Mouse (Mus musculus): ENCODE data around the gene Tomm20. TPM values are rescaled to one million over a fixed set of nuclear protein-coding genes. Genes with fewer than 3 reads are reported as not detected.
"Not testable (repeated sequence)": the region's sequence is repeated elsewhere in the genome, so short reads cannot be mapped to it uniquely, and the experiment has no call there.

Gene Tomm20
- 71.1 and 139 TPM in 2 replicates for polyA plus RNA-seq (2012; rRNA removed)

DNA sequence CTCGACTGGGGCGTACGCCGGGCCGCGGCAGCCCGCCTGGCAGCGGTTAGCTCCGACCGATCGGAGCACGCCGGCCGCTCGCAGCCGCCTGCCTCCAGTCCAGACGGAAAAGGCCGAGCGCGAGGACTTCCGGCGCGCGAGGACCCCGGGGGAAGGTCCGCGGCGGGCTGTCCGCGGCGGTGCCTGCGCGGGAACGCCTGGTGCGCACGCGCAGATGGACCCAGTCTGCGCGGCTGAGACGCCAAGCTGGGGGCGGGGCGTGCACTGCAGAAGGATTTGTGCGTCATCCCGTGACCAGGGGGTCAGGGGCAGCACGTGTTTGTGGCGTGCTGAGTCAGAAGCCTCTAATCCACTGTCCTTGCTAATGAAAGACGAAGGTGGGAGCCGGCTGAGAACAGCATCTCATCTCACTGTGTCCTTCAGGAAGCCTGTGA is at the start of gene Tomm20:
Tomm20 (minus strand) TSS at position 115 of the 434 bp plus-strand sequence.
- no peak for DNase-seq (ENCODE audit: low read depth)

DNA sequence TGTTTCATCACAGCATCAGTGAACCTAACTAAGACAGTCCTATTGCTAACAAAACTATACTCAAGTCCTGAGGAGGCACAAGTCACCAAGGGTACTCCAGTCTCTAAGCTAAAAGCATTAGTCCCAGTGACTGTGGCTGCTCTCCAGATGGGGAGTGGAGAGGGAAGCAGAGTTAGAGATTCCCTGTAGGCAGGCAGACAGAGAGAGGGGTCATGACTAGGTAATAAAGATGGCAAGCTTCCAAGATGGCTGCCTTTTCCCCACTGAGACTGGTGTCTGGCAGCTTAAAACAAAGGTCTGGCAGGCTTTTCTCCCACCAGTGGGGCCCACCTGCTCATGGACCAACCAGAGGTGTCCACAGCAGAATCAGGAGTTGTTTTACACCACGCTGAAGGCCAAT is 48.9 kb upstream of the Tomm20 start:
- DNase-seq (ENCODE audit: low read depth) = no peak

DNA sequence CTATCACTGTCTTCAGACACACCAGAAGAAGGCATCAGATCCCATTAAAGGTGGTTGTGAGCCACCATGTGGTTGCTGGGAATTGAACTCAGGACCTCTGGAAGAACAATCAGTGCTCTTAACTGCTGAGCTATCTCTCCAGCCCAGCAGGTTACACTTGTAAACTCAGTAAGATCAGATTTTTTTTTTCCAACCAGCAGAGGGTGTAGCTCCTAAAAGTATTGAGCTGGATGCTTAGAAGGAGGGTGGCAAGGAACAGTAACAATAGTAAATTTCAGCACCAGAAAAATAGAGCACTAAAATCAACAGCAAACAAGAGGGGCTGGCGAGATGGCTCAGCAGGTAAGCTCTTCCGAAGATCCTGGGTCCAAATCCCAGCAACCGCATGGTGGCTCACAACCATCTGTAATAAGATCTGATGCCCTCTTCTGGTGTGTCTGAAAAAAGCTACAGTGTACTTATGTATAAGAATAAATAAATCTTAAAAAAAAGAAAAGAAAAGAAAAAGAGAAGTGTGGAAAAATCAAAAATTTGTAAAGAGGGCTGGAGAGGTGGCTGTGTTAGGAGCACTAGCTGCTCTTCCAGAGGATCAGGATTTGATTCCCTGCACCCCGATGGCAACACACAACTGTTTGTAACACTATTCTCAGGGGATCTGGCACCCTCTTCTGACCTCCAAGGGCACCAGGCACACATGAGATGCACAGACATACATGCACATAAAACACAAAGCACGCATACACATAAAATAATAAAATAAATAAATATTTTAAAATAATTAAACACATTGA is 43.9 kb upstream of the Tomm20 start:
- no peak for DNase-seq (ENCODE audit: low read depth)

- DNase-seq (ENCODE audit: low read depth) = no peak
Observed at GRCm38 (mm10) chr8:126988346-126989006, 42.8 kb upstream of the Tomm20 start.

- DNase-seq (ENCODE audit: low read depth) = no peak
Observed at GRCm38 (mm10) chr8:126986495-126986894, 40.9 kb upstream of the Tomm20 start.

DNA sequence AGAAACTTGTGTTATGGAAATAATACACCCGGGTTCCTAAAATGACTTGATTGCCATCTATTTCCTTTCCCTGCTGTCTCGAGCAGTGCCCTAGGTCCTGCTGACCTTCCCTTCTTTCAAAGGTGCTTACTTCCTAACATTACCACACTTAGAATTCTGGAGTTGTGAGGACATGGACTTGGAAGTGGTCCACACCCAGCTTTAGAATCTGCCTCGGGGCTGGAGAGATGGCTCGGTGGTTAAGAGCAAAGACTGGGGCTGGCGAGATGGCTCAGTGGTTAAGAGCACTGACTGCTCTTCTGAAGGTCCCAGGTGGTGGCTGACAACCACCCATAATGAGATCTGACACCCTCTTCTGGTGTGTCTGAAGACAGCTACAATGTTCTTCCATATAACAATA is 34.4 kb upstream of the Tomm20 start:
- peak; percentile 66 for DNase-seq (ENCODE audit: low read depth)

DNA sequence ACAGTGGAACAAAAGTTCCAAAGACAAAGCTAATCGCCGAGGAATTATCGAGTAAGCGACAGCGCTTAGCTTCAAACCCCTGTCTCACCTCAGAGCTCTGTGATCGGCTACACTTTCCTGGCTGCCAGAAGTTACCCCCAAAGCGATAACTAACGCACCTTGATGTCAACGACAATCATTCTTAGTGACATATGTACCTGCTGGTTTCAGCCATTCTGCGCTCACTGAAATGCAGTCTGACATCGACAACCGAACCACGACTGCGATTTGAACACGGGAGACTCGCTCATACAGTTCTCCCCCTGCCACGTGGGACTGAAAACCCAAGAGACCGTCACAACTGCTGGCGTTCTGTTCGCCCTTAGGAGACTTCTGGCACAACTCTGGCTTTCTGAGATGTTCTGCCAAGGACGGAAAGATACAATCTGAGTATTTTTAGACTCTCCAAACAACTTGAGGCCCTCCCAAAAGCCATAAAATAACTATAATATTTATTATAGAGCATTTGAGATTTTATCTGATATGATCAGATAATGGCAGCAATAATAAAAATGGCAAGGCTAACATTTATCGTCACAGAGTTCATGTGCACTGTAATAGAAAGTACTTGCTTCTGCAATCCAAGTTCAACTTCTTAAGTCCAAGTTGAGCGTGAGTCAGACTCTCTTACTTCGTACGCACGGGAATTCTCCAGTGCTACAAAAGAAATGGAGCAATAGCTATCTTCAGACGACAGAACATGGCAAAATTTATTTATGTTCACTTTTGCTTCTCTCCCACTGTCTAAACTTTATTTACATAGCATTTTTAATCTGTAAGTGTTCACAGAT is 33.7 kb upstream of the Tomm20 start:
- DNase-seq (ENCODE audit: low read depth) = peak; percentile 77

- DNase-seq (ENCODE audit: low read depth) = not testable (repeated sequence)
Observed at GRCm38 (mm10) chr8:126978535-126978934, 32.9 kb upstream of the Tomm20 start.

DNA sequence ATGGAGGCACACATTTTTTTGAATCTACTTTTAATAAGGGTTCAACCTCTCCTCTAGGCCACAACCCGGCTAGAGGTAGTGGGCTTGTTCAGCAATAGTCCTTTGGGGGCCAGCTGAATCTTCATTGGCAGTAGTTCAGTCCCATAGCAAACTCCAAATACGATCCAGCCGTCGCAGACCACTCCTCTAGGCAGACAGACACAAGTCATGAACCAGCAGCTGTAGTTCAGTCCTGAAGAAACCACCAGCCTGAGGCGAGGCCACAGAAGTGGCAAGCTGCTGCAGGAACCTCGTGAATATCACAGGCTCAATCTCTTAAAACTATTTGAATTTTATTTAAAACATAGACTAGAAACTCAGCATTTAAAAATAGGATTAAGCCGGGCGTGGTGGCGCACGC is 32.4 kb upstream of the Tomm20 start:
- DNase-seq (ENCODE audit: low read depth) = no peak

GRCm38 (mm10) chr8:126976608-126977348 is 31.1 kb upstream of the Tomm20 start:
- DNase-seq (ENCODE audit: low read depth) = no peak

- no peak for DNase-seq (ENCODE audit: low read depth)
Observed at GRCm38 (mm10) chr8:126975706-126976105, 30.1 kb upstream of the Tomm20 start.

DNA sequence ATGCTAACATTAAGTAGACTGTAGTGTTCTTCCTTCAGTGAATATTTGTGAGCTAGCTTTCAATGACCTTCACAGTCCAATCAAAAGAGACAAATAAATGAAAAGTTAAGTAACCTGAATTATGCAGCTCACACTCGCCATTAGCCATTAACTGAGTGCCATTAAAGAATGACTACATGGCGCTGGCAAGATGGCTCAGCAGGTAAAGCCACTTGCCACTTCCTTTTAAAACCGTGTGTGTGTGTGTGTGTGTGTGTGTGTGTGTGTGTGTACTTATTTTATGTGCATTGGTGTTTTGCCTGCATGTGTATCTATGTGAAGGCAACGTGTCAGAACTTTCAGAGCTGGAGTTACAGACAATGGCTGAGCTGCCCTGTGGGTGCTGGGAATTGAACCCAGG is 28.9 kb upstream of the Tomm20 start:
- DNase-seq (ENCODE audit: low read depth) = no peak

GRCm38 (mm10) chr8:126973686-126974265 is 28.1 kb upstream of the Tomm20 start:
- no peak for DNase-seq (ENCODE audit: low read depth)

DNA sequence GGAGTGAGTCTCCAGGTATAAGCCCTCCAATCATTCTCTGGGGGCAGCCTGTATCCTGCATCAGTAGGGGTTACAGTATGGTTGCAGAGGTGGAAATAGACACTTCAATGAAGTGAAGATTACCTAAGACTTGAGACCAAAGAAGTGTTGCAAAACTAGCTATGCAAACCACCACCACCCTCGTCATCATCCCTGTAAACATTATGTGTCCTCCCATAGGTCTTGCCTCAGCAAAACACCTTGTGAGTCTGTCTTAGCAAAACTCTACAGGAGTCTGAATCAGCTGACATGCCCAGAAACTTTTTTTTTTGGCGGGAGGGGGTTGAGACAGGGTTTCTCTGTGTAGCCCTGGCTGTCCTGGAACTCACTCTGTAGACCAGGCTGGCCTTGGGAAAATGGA is 27.0 kb upstream of the Tomm20 start:
- DNase-seq (ENCODE audit: low read depth) = no peak

- DNase-seq (ENCODE audit: low read depth) = peak; percentile 34
Observed at GRCm38 (mm10) chr8:126972102-126972501, 26.5 kb upstream of the Tomm20 start.

DNA sequence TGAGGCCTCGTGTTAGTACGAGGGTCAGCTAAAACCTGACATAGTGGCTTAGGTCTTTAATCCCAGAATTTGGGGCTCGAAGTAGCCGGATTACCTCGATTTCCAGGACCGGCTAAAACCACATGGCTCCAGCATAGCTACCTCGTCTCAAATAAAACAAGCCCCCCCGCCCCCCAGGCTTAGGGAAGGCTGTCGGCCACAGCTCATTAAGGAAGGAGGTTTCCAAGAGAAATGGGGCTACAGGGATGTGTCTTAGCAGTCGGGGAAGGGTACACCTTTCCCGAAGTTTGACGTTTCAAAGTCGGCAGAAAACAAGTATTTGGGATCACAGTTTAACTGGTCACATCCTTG is 25.6 kb upstream of the Tomm20 start:
- no peak for DNase-seq (ENCODE audit: low read depth)

- DNase-seq (ENCODE audit: low read depth) = peak; percentile 71
Observed at GRCm38 (mm10) chr8:126970579-126971313, 25.1 kb upstream of the Tomm20 start, which contains the start of gene Rbm34. Gene Rbm34, minus strand, starts transcription at chr8:126971071.

DNA sequence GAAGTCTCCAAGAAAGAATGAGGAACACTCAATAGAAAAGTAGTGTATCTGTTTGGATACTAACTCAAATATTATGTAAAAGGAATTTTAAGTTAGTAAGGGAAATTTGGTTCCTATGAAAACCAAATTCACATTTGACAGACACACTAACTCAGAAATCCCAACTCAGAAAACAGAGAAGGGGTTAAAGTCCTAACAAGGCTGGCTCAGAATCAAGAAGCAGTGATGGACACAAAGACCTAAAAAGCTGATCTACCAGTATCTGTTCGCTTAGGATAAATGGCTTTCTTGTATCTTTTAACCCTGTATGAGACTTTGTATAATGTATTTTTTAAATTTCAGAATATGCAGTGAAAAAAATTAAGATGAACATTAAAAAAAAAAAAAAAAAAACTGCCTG is 23.9 kb upstream of the Tomm20 start:
- DNase-seq (ENCODE audit: low read depth) = no peak

GRCm38 (mm10) chr8:126968107-126968506 is 22.5 kb upstream of the Tomm20 start:
- no peak for DNase-seq (ENCODE audit: low read depth)

- no peak for DNase-seq (ENCODE audit: low read depth)
Observed at GRCm38 (mm10) chr8:126965246-126965645, 19.6 kb upstream of the Tomm20 start.

DNA sequence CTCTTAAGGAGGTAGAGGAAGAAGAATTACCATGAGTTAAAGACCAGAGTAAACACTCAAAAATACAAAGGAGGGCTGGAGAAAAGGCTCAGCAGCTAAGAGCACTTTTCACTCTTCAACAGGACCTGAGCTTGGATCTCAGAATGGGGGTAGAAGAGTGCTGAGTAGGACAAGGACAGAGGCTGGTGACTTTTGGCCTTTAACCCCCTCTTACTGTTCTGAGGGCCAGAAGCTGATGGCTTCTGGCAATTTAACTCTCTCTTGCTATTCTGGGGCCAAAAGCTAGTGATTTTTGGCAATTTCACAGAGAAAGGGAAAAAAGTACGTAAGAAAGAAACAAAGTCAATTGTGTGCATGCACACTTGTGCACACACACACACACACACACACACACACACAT is 17.2 kb upstream of the Tomm20 start:
- DNase-seq (ENCODE audit: low read depth) = no peak
